Mouse (Mus musculus) inflammation-experienced regulatory T-cells, adult 6 months (primary cell): ENCODE data around the gene Rnf215. TPM values are rescaled to one million over a fixed set of nuclear protein-coding genes. Genes with fewer than 3 reads are reported as not detected.

ENCODE experiments used
- polyA plus RNA-seq, 3 experiments: library from polyadenylated mRNA; unstranded; fragments of 100-300 nt; shearing (Covaris generic); gene quantifications; one replicate each; pipeline ENCODE4 v1.2.1; 2017

The Rnf215 gene
- polyA plus RNA-seq, 3 experiments from 2014 or later: 7.5 to 10.4 (median 8.4) TPM

Other genes starting within 250 kb of the Rnf215 start
- gene 4921536K21Rik, start 240.1 kb upstream of the Rnf215 start, polyA plus RNA-seq: not detected
- gene Dusp18, start 240.0 kb upstream of the Rnf215 start, polyA plus RNA-seq: under 1 TPM in 2 of 3 experiments, not detected in 1; 0.21 to 0.32 TPM
- gene Slc35e4, start 220.5 kb upstream of the Rnf215 start, polyA plus RNA-seq: 1 to 10 TPM; 1.3 to 2.3 (median 1.5) TPM
- gene Tcn2, start 203.0 kb upstream of the Rnf215 start, polyA plus RNA-seq: 10 to 100 TPM; 11.0 to 29.1 (median 23.6) TPM
- 10 to 100 TPM; 51.8 to 88.6 (median 72.7) TPM for gene Pes1, start 171.2 kb upstream of the Rnf215 start, polyA plus RNA-seq
- gene 4930556J24Rik, start 158.4 kb upstream of the Rnf215 start, polyA plus RNA-seq: under 1 TPM in 1 of 3 experiments, not detected in 2; 0.50 TPM
- not detected for gene Gal3st1, start 151.6 kb upstream of the Rnf215 start, polyA plus RNA-seq
- gene Sec14l4, start 103.7 kb upstream of the Rnf215 start, polyA plus RNA-seq: not detected
- gene Sec14l3, start 70.4 kb upstream of the Rnf215 start, polyA plus RNA-seq: not detected
- gene Mtfp1, start 39.8 kb upstream of the Rnf215 start, polyA plus RNA-seq: 1 to 10 TPM; 1.1 to 3.8 (median 3.2) TPM
- 1 to 10 TPM in 2 of 3 experiments, under 1 TPM in 1; 0.79 to 2.7 (median 1.3) TPM for gene Sec14l2, start 11.8 kb upstream of the Rnf215 start, polyA plus RNA-seq
- 1 to 10 TPM; 1.5 to 2.9 (median 2.9) TPM for gene Ccdc157, start 25.1 kb downstream of the Rnf215 start, polyA plus RNA-seq
- gene Sf3a1, start 25.1 kb downstream of the Rnf215 start, polyA plus RNA-seq: 10 to 100 TPM; 54.2 to 71.2 (median 66.6) TPM
- gene Tbc1d10a, start 51.6 kb downstream of the Rnf215 start, polyA plus RNA-seq: 10 to 100 TPM; 14.3 to 20.5 (median 19.0) TPM
- gene Castor1, start 83.0 kb downstream of the Rnf215 start, polyA plus RNA-seq: 10 to 100 TPM; 25.7 to 42.0 (median 37.8) TPM
- 10 to 100 TPM; 11.2 to 23.6 (median 16.6) TPM for gene Osm, start 101.2 kb downstream of the Rnf215 start, polyA plus RNA-seq
- 1 to 10 TPM; 1.9 to 2.6 (median 2.5) TPM for gene Lif, start 122.4 kb downstream of the Rnf215 start, polyA plus RNA-seq